Mouse (Mus musculus): Measurements from ENCODE around the gene Inhbc.

The Inhbc gene

GRCm38 (mm10) chr10:127369834-127370820 is at the start of gene Inhbc:
Inhbc (minus strand) TSS chr10:127370431.
- DNase-seq (ENCODE audit: low read depth, low spot score), result no peak

GRCm38 (mm10) chr10:127414141-127414540 is 43.9 kb upstream of the Inhbc start:
- no peak for DNase-seq (ENCODE audit: low read depth, low spot score)

- DNase-seq (ENCODE audit: low read depth, low spot score), result no peak
These were observed 43.4 kb upstream of the Inhbc start for GRCm38 (mm10) chr10:127413585-127413984.

GRCm38 (mm10) chr10:127412776-127413175 is 42.5 kb upstream of the Inhbc start:
- no peak for DNase-seq (ENCODE audit: low read depth, low spot score)

GRCm38 (mm10) chr10:127412101-127412500 is 41.9 kb upstream of the Inhbc start:
- no peak for DNase-seq (ENCODE audit: low read depth, low spot score)

GRCm38 (mm10) chr10:127407391-127407790 is 37.2 kb upstream of the Inhbc start:
- no peak for DNase-seq (ENCODE audit: low read depth, low spot score)

- no peak for DNase-seq (ENCODE audit: low read depth, low spot score)
These were observed 34.5 kb upstream of the Inhbc start for GRCm38 (mm10) chr10:127404701-127405100.

- peak; percentile 82 for DNase-seq (ENCODE audit: low read depth, low spot score)
These were observed 21.5 kb upstream of the Inhbc start for GRCm38 (mm10) chr10:127391774-127392173.

GRCm38 (mm10) chr10:127381743-127382134 is 11.5 kb upstream of the Inhbc start:
- no peak for DNase-seq (ENCODE audit: low read depth, low spot score)

GRCm38 (mm10) chr10:127380767-127381742 is 10.8 kb upstream of the Inhbc start:
- DNase-seq (ENCODE audit: low read depth, low spot score), result peak; percentile 66

GRCm38 (mm10) chr10:127380251-127380691 is 10.0 kb upstream of the Inhbc start, which contains the start of gene R3hdm2:
R3hdm2 (plus strand) TSS chr10:127380327.
- peak; percentile 97 for DNase-seq (ENCODE audit: low read depth, low spot score)

- no peak for DNase-seq (ENCODE audit: low read depth, low spot score)
These were observed 9.4 kb upstream of the Inhbc start for GRCm38 (mm10) chr10:127379654-127380053.

- no peak for DNase-seq (ENCODE audit: low read depth, low spot score)
These were observed 7.5 kb upstream of the Inhbc start for GRCm38 (mm10) chr10:127377700-127378099.

- no peak for DNase-seq (ENCODE audit: low read depth, low spot score)
These were observed 792 bp upstream of the Inhbc start for GRCm38 (mm10) chr10:127371023-127371422.

GRCm38 (mm10) chr10:127368273-127368672 is 2.0 kb downstream of the Inhbc start:
- DNase-seq (ENCODE audit: low read depth, low spot score), result no peak

- DNase-seq (ENCODE audit: low read depth, low spot score), result peak; percentile 59
These were observed 3.1 kb downstream of the Inhbc start for GRCm38 (mm10) chr10:127367116-127367515.

- DNase-seq (ENCODE audit: low read depth, low spot score), result no peak
These were observed 9.5 kb downstream of the Inhbc start for GRCm38 (mm10) chr10:127360714-127361113.

- DNase-seq (ENCODE audit: low read depth, low spot score), result no peak
These were observed 14.9 kb downstream of the Inhbc start for GRCm38 (mm10) chr10:127355336-127355735.

GRCm38 (mm10) chr10:127353909-127354895 is 16.0 kb downstream of the Inhbc start, which contains the start of gene Inhbe:
Inhbe (minus strand) TSS chr10:127354411.
- DNase-seq (ENCODE audit: low read depth, low spot score), result no peak

GRCm38 (mm10) chr10:127352766-127353165 is 17.5 kb downstream of the Inhbc start:
- DNase-seq (ENCODE audit: low read depth, low spot score), result no peak

Data from ES-CJ7 (cell line).